Mouse (Mus musculus) megakaryocyte progenitor cell, adult 5-6 weeks (primary cell): Measurements from ENCODE around the gene 1700056E22Rik. TPM values are rescaled to one million over a fixed set of nuclear protein-coding genes. Genes with fewer than 3 reads are reported as not detected.
A peak's percentile ranks its signal among the peaks of the same experiment; 100 is the strongest.

ENCODE experiments used
- ATAC-seq: replicated peaks from 2 replicates; pipeline ENCODE4 v1.8.0; 2016; ENCODE audit warnings: mild to moderate bottlenecking, moderate TSS enrichment, inconsistent platforms; ENCODE audit not compliant: poor library complexity
- total RNA-seq, 2 experiments: library from RNA; stranded (forward) in 1 of 2; stranded (reverse) in 1 of 2; fragments of 157-497, 149-512 nt in 1 of 2; fragments of 200-1000 nt in 1 of 2; gene quantifications; 2 replicates each; pipeline versions ENCODE4 v1.2.3 to v1.2.4; 2015 to 2017

The 1700056E22Rik gene
- total RNA-seq, 2 experiments from 2014 or later: 0.89 to 2.1 TPM

DNA sequence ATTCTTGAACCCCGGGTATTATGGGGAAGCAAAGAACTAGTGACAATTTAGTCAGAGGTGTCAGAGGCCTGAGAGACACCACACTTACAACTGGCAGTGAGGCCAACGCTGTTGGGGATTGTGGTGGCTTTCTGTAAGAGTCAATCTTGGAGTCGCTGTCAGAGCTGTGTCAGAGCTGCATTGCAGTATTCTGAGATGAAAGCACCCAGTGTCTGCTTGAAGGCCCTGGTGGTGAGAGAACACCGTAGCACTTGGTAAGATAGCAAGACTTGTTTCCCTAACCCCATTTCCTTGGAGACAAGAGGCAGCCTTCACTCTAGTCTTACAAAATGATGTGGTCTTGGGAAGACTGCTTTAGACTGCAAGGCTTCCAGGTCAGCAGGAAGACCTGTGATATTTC, 18.2 kb upstream of the 1700056E22Rik start:
- 0 out of 2 replicates have a peak, but pooled peaks have one; percentile 13 for ATAC-seq

DNA sequence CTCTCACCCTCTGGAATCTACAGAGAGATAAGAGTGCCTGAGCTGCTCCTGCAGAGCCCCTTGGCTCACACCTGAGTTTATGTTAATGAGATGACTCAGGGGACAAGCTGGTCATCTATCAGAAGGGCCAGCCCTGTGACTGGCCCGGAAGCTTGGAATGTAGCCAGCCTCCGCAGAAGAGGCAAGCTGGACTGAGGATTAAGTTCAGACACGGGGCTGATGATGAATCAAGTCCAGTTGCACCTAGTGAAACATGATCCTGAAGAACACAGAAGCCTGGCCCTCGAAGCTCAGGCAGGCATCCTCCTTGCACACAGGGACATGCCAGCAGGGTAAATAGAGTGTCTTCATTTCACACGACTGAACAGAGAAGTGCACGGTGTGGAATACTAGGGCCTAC, 17.7 kb upstream of the 1700056E22Rik start:
- ATAC-seq: no peak

DNA sequence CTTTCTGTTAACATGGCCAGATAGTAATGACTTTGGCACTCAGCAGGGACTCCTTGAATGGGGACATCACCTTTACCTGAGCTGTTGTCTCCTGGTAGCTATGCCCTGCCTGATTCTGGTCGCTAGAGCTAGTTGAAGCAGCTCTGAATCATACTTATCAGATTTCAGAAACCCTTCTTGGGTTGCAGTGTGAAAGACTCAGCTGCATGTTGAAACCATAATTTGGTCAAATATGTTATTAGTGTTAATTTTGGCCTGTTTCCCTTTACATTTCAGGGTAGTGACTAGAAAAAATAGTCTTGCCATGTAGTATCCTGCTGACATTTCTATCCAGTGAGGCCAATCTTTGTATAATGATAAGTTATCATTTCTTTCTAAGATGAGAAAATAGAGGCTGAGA, 17.2 kb upstream of the 1700056E22Rik start:
- no peak for ATAC-seq

DNA sequence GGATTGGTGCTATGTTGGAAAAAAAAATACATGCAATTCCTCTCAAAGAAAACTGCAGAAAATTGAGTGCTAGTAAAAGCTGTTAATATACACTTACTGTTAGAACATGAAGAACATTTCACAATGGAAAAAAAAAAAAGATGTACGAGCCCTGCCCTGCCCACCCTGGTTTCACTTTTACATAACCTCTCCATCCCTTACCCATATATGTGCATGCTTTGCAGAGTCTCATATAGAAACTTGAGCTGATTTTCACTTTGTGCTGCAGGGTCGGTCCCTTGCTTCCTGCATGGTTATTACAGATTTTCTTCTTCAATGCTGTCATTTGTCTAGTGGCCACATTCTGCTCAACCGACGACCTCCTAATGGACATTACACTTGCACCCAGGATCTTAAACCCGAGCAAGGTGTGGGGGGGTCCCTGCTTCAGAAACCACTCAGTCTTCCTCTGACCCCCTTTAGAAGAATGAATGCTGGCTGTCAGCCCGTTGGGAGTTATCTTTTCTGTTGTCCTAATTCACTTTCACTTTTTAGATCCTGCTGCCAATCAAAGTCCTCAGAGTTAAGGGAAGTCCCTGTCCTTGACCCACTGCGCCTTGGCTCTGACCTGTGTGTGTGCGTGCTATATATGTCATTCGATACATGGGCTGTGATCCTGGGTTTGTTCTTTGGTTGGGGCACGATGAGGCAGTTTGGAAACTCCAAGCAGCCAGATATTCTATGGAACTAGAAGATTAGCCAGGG, 14.7 kb upstream of the 1700056E22Rik start:
- peak; percentile 63 for ATAC-seq

DNA sequence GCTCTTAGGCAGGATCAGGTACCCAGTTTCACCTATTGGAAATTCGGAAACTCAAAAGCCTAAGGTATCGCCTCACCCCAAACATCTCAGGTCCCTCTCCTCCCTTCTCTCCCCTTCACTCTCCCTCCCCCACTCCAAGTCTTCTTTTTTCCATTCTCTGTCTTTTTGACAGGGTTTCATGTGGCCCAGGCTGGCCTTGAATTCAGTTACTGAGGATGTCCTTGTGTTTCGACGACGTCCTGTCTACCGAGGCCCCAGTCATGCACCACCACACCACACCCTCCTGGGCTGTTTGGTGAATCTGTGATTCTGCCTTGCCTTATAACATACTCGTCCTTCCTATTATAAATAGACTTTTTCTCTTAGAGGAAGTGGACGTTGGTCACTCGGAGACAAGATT, 13.7 kb upstream of the 1700056E22Rik start:
- ATAC-seq: no peak

DNA sequence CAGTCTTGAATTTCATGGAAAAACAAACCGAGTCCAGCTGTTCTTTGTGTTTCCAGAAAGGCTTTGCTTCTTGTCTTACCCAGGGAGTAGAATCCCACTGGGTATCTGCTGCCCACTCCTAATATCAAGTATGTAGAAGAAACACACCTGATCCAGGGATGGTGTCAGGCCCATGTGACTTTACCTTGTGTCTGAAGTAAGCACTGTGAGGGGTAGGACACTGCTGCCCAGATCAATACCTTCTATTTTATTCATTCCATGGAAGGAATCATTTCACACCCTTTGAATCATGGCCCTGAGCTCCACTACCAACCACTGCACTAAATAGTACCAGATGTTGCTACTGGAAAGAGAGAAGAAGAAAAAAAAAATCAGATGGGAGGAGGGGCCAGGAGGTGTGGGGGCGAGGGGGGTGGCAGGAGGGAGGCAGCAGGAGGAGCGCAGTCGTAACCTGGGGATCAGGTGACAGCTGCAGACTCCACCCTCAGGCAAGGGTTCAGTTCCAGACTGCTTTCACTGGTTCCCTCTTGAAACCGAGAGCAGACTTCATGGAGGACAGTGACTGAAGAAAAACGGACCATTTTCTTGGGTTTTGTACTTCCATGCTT, 12.1 kb upstream of the 1700056E22Rik start:
- ATAC-seq: no peak

DNA sequence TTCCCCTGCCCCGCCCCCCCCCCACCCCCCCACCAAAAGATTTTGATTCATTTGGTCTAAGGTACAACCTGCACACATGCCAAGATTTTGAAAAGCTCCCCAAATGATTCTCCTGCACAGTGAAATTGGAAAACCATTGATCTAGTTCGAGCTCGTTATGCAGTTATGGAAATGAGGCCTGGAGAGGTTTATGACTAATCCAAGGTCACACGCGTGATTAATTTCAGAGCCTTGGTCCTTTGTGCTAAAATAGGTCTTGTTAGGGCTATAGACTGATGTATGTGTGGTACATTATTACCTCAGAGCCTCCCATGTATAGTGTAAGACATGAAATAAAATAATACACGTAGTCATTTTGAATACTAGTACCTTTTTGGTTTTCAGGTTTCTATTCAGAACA, 9.3 kb upstream of the 1700056E22Rik start:
- ATAC-seq: no peak

DNA sequence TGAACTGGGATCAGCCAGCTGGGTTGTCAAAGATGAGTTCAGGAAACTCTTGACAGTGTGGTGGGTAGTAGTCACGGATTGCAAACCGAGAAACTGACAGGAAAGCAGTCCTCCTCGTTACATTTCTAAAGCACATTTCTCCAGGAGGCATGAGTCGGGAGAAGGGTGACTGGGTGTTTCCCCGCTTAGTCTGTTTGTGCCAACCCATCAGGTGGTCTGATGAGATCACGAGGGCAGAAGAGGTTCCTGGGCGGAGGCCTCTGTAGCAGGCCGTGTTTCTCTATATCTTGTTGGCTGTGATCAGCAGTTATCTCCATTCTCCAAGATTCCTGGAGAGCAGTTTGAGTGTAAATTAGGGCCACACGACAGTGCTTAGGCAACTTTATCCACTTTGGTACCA, 8.6 kb upstream of the 1700056E22Rik start:
- peak; percentile 94 for ATAC-seq

DNA sequence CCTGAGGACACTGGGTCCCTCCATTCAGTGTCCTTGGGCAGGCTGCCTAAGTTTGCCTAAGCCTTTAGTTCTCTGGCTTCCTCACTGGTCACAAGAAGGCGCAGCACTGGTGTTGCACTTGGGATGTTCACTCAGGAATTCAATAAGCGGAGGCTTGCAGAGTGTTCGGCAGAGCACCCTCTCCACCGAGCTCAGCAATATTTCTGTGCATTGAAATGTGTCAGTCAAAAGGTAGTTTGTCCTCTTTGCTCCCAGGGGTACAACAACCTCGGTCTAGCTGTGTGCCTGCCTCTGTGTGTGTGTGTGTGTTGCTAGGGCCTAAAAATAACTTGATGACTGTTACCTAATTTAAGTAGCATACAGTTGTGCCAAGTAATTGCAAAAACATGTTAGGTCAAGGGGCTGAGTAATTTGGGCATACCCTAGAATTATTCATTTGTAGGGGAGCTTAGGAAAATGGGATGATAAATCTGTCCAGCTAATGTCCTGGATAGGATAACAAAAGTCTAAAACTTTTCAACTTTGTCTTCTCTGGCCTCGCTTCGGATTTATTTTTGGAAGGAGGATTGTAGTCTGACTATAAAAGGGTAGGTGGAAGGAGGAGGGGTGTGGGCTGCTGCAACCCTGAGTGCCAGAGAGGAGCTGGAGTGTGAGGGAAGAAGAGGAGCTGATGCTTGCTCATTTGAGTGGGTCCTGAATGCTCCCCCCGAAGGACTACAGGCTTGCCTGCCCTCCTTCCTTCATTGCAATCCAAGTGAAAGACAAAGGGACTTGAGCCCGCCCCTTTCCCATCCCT, 7.9 kb upstream of the 1700056E22Rik start:
- ATAC-seq: no peak

DNA sequence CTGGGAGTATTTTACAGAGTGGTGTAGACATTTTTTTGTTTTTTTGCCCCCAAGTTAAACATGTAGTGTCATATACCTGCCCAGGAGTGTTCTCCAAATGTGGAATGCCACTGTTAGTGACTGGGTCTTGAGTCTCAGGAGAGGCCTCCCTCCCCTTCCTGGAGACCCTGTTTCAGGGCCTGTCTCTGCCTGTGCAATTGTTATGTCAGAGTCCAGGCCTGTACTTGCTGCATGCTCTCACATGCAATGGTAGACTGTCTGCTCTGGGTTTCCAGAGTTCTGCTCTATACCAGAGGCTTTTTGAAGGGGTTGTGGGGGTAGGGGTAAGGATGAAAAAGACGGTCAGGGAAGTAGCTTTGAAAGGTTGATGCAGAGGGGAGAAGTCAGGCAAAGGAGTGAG, 6.8 kb upstream of the 1700056E22Rik start:
- no peak for ATAC-seq

DNA sequence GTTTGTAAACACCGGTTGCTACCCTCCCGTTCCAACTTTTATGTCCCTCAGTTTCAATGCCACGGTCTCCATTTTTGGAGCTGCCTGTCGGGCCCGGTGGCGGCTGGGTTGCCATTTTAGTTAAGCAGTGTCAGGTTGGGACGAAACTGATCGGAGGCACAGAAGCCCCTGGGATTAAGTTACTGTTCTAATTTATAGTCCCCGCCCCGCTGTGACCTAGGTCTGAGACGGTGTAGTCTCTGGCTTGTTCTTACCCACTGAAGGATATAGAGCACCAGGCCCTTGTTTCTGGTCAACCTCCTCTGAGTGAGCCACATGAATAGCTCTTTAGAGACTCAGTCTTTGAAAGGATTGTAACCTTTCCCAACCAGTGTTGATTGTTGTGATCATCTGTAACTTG, 6.1 kb upstream of the 1700056E22Rik start:
- no peak for ATAC-seq

DNA sequence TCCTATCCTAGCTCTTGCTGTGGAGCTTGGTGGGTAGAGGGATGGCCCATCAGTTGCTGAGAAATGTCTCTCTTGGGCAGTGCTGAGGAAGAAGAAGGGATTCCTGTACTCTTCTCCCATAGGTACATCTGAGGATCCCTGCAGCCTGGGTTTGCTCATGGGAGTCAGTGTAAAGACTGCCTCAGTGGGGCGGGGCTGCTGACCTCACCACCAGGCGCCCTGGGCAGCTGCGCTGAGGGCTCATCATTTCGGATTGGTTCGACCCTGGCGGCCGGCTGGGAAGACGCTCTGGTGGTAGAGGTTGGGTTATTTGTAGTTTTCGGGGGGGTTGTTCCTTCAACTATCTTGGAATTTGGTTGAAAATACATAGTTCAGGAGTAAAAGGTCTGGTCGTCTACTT, 5.2 kb upstream of the 1700056E22Rik start:
- no peak for ATAC-seq

DNA sequence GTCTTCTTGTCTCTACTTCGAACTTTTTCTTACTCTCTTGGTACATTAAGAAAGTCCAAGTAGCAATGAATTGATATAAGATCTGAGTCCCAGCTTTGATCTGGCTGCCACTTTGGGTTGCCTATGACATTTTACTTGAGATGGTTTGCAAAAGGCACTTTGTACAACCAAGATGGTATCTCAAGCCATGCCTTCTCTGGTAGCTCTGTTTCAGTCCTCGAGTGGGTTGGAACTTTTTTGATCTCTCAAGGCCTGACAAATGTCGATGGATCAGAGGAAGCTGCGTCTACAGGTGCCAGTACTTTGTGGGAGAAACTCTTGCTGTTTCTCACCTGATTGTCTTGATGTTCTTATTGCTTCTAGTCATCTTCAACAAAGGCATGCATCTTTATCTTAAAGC, 3.7 kb upstream of the 1700056E22Rik start:
- ATAC-seq: no peak

DNA sequence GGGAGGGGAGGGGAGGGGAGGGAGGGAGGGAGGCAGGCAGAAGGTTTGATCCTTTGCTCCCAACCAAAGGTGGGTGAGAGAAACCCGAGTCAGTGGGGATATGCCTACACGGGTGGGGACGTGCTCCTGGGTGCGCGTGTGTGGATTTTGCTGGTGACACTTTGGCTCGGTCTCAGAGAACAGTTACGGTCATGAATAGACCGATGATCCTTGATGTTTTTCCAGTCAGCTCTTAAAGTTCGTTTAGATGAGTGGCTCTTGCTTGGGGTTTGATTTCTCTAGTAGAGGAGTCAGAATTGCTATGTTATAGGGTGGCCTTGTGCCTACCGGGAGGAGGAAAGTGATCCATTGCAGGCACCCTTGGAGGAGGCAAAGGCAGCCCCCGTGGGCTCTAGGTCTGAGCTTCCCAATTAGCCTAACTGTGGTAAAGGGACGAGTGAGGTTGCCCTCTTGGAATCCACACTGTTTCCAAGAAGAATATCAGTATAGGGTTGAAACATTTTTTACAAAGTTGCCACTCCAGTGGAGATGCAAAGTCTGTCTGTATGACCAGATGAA, 1.3 kb upstream of the 1700056E22Rik start:
- ATAC-seq: no peak

DNA sequence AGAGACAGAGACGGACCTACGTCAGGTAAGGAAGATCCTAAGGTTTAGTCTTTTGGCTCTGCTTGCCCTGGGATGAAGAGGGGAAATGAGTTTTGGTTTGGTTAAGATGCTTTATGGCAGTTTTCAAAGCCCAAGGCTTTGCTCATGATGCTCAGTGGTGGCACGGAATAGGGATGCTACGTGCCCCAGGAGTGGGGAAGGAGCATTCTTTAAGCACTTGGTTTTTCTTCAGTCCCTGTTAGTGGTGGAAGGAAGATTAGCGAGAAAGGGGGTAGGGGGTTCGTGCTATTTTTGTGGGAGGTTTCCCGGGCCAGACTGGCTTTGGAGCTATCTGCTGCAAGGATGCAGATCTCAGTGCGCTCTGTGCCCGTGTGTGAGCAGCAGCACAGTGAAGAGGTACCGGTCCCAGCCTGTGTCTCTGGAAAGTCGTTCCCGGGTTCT, 660 bp upstream of the 1700056E22Rik start:
- ATAC-seq: no peak

DNA sequence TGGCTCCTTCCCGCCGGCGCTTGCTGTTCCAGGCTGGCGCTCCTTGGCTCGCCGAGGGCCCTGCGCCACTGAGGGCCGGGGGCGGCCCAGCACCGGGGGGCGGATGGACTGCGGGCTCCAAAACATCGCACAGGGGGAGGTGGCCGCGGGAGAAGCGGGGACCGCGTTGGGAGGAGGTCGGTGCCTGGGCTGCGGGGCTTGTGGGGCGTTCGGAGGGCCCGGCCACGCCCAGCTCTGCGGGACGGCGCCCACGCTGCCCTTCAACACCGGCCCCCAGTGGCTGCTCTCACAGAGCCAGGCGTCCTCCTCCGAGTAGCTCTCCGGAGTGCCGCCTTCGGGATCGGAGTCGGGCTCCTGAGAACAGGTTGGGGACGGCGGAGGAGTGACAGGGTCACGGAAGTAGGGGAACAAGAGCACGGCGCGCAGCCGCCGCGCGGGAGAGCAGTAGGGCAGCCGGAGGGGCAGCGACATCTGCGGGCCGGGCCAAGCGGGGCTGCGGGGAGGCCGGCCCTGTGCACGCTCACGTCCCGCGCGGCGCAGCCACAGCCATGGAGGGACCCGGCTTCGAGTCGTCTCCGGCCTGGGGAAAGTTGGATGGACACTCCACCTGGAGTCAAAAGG, 601 bp downstream of the 1700056E22Rik start:
- peak; percentile 38 for ATAC-seq

DNA sequence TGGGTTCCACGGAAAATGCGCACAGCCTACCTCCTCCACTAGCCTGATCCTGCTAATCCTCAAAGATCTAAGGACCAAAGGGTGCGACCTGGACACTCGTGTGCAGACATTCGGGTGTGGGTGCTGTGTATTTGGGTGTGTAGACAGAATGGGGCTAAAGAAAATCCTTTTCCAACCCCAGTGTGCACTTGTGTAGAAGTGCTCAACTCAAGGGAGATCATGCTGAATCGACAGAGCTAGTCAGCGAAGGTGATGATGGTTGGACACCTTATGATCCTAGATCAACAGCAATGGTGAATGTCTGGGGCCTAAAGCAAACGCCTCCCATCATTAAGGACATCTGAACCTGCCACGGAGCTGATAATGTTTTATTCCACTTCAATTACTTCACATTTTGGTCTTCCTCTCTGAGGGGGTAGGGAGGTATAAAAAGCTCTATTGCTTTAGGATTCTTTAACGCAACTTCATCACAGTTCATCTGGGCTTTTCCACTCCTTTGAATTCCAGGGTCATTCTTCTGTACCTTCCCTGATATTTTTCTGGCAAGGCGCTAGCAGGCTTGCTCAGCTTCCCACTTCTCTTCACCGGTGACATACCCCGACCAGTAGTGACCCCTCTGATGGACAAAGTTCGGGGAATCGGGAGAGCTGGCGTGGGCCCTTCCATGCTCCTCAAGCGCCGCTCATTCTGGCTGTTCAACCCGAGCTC, 1.3 kb downstream of the 1700056E22Rik start:
- no peak for ATAC-seq

DNA sequence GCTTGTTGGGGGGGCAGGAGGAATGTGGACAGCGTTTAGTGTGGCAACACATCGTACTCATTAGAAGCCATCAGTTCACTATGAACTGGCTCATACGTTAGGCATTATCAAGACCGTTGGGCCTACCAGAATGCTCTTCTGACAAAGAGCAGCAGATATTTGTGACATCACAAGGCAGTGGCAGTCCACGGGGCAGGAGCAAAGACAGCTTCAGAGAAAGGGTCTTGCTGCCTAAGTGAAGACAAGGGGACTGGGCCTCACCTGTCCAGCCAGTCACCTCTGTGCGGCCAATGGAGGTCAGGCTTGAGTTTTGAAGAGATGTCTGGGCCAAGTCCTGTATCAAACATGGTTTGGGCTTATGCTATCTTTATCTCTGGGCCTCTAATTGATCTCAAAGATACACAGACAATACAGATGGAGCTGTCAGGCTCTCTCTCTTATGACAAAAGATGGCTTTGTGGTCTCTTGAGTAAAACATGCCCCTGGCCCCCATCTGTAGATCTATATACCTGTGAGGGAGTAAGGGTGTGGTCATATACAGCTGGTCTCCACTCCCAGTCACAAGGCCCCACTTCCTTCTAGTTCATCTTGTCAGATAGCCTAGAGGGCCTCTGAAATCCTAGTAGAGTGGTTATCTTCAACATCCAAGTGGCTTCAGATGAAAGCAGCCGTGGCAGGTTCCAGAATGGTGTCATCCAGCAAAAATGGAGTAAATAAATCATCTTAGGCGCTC, 3.9 kb downstream of the 1700056E22Rik start:
- no peak for ATAC-seq

DNA sequence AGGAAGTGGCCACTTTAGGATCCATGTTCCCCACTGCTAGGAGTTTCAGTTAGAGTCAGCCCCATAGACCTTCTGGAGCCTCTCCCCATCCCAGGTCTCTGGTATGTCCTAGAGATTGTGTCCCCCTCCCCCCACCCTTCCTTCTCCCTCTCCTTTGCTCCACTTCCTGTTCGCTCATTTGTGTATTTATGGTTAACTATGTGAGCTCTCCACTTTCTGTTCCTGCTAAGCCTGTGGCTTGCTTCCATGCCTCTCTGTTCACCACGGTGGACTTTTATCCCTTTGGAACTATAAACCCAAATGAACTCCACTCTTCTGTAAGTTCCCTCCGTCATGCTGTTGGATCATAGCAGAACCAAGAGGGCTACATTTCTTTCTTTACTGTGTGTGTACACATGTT, 7.1 kb downstream of the 1700056E22Rik start:
- peak; percentile 37; the same call in 1 of the 2 replicates for ATAC-seq

DNA sequence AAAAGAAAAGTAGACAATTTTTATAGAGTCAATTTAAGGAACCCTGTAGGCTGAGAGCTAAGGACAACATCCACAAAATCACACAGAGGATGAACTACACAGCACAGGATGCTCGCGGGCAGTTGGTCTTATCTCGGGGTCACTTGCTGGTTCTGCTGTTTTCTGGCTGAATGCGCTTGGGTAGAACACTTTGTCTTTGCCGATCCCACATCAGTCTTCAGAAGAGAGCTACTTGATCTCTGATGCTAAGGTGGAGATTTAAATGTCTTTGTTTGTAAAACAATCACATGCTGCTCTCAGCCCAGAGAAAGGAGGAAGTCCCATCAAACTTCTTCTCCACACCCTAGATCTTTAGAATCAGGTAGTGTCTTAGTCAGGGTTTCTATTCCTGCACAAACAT, 9.0 kb downstream of the 1700056E22Rik start:
- no peak for ATAC-seq
